Mouse (Mus musculus) stomach, postnatal 0 days (tissue): Measurements from ENCODE around the gene Rfxank. TPM values are rescaled to one million over a fixed set of nuclear protein-coding genes. Genes with fewer than 3 reads are reported as not detected.
A peak's percentile ranks its signal among the peaks of the same experiment; 100 is the strongest.

Experiments used
- ATAC-seq: fragments of 200-750 bp; cut with Nextera tagmentation; 2 replicates; pipeline ENCODE4 v1.8.0; 2017; ENCODE audit not compliant: low FRiP score, low TSS enrichment
- DNase-seq: peaks from one replicate; pipeline ENCODE4 v3.0.0-alpha.2; 2016; ENCODE audit warnings: low spot score
- H3K27ac ChIP-seq: fragments of 300-500 bp; sonication (generic); replicated peaks from 2 replicates; pipeline ENCODE4 v1.5.1; 2014; ENCODE audit warnings: mild to moderate bottlenecking, control low read depth
- H3K27me3 ChIP-seq: fragments of 300-500 bp; sonication (generic); 2 replicates; pipeline ENCODE4 v1.6.1; 2014; ENCODE audit warnings: low read length; ENCODE audit not compliant: control insufficient read depth, insufficient read depth
- H3K36me3 ChIP-seq: fragments of 300-500 bp; sonication (generic); 2 replicates; pipeline ENCODE4 v1.6.1; 2014; ENCODE audit warnings: low read length, mixed read lengths; ENCODE audit not compliant: control insufficient read depth, insufficient read depth
- H3K4me1 ChIP-seq: fragments of 300-500 bp; sonication (generic); replicated peaks from 2 replicates; pipeline ENCODE4 v1.6.1; 2014; ENCODE audit warnings: antibody characterized with exemption; ENCODE audit not compliant: control insufficient read depth, insufficient read depth
- H3K4me2 ChIP-seq: fragments of 300-500 bp; sonication (generic); replicated peaks from 2 replicates; pipeline ENCODE4 v1.6.1; 2014; ENCODE audit warnings: low read depth, mild to moderate bottlenecking, control low read depth, moderate library complexity
- H3K4me3 ChIP-seq: fragments of 300-500 bp; sonication (generic); 2 replicates; pipeline ENCODE4 v1.5.1; 2014; ENCODE audit warnings: low read depth, low read length, control low read depth
- H3K9ac ChIP-seq: fragments of 300-500 bp; sonication (generic); 2 replicates; pipeline ENCODE4 v1.6.1; 2014; ENCODE audit warnings: mild to moderate bottlenecking, low read length, control low read depth, mixed read lengths
- H3K9me3 ChIP-seq: fragments of 300-500 bp; sonication (generic); 2 replicates; pipeline ENCODE4 v1.6.1; 2016; ENCODE audit warnings: low read length; ENCODE audit not compliant: control insufficient read depth
- CTCF ChIP-seq: IDR thresholded peaks from 2 replicates; pipeline ENCODE4 v1.5.1; 2016; ENCODE audit warnings: antibody characterized with exemption, low read depth, mild to moderate bottlenecking, moderate library complexity
- EP300 ChIP-seq: optimal IDR thresholded peaks from 2 replicates; pipeline ENCODE3; 2016; ENCODE audit warnings: antibody characterized with exemption
- WGBS: fragments of 180-500 bp; shearing (Covaris S2); extraction: QIAGEN DNeasy Blood & Tissue Kit; methylation state at CpG from one replicate; pipeline ENCODE4 v1.1.7; 2014; 5-methylcytosine and 5-hydroxymethylcytosine counted together
- polyA plus RNA-seq: library from polyadenylated mRNA; unstranded; fragments of >200 nt; fragmentation: Nextera tagmentation; extraction: Ambion mirVana; gene quantifications from 2 replicates; pipeline ENCODE4 v1.2.1, GENCODE M21; 2015

The Rfxank gene
- polyA plus RNA-seq, 1 experiment from 2014 or later: 8.9 TPM

GRCm38 (mm10) chr8:70111192-70111795 lies 27.7 kb downstream of the Rfxank start:
- Histone ChIP-seq H3K27ac (no peak overlapping the region), H3K4me3 (no peak overlapping the region), H3K9ac (no peak overlapping the region), H3K36me3 (no peaks in the 10 kb centered on the region), H3K4me1 (no peaks in the 10 kb centered on the region), H3K4me2 (no peak overlapping the region), H3K27me3 (peaks cover 13% of the 10 kb centered on the region; the same call in 1 of the 2 replicates), H3K9me3 (no peaks in the 10 kb centered on the region)
- DNase-seq (no peak), ATAC-seq (peak; percentile 57; the same call in 1 of the 2 replicates)
- TF ChIP-seq CTCF (no peak), EP300 (no peak)
- 48% methylated on average over 23 of the region's 23 CpGs for WGBS

- no peak overlapping the region for H3K4me2 ChIP-seq
- no peak overlapping the region for H3K4me3 ChIP-seq
- no peak overlapping the region for H3K9ac ChIP-seq
- ATAC-seq (no peak), DNase-seq (no peak)
- H3K4me1 ChIP-seq: no peaks in the 10 kb centered on the region
- no peak overlapping the region for H3K27ac ChIP-seq
- TF ChIP-seq CTCF (no peak), EP300 (no peak)
- no peaks in the 10 kb centered on the region for H3K36me3 ChIP-seq
- H3K9me3 ChIP-seq: no peaks in the 10 kb centered on the region
- 74% methylated on average over 2 of the region's 2 CpGs for WGBS
- peaks cover 13% of the 10 kb centered on the region; the same call in 1 of the 2 replicates for H3K27me3 ChIP-seq
Observed at GRCm38 (mm10) chr8:70110451-70110850, 28.5 kb downstream of the Rfxank start.

GRCm38 (mm10) chr8:70104922-70105321 lies 34.0 kb downstream of the Rfxank start:
- TF ChIP-seq CTCF (no peak), EP300 (no peak)
- Histone ChIP-seq H3K9ac (no peak overlapping the region), H3K4me1 (no peaks in the 10 kb centered on the region), H3K9me3 (no peaks in the 10 kb centered on the region), H3K27me3 (no peaks in the 10 kb centered on the region), H3K4me3 (no peak overlapping the region), H3K36me3 (no peaks in the 10 kb centered on the region), H3K27ac (no peak overlapping the region), H3K4me2 (no peak overlapping the region)
- 71% methylated on average over 7 of the region's 7 CpGs for WGBS
- DNase-seq: no peak
- no peak for ATAC-seq

GRCm38 (mm10) chr8:70104506-70104905 lies 34.4 kb downstream of the Rfxank start:
- no peaks in the 10 kb centered on the region for H3K27me3 ChIP-seq
- DNase-seq: peak; percentile 41
- H3K9me3 ChIP-seq: no peaks in the 10 kb centered on the region
- 16% methylated on average over 6 of the region's 6 CpGs for WGBS
- H3K4me2 ChIP-seq: no peak overlapping the region
- H3K9ac ChIP-seq: no peak overlapping the region
- H3K36me3 ChIP-seq: no peaks in the 10 kb centered on the region
- H3K4me1 ChIP-seq: no peaks in the 10 kb centered on the region
- H3K27ac ChIP-seq: no peak overlapping the region
- H3K4me3 ChIP-seq: no peak overlapping the region
- peak; percentile 63; the same call in 1 of the 2 replicates for ATAC-seq
- TF ChIP-seq CTCF (peak; percentile 77), EP300 (no peak)

- Histone ChIP-seq H3K4me1 (no peaks in the 10 kb centered on the region), H3K4me2 (no peak overlapping the region), H3K4me3 (no peak overlapping the region), H3K9me3 (no peaks in the 10 kb centered on the region), H3K9ac (no peak overlapping the region), H3K36me3 (no peaks in the 10 kb centered on the region), H3K27ac (no peak overlapping the region), H3K27me3 (no peaks in the 10 kb centered on the region)
- TF ChIP-seq CTCF: no peak
- no peak for TF ChIP-seq EP300
- WGBS: 78% methylated on average over 8 of the region's 8 CpGs
- no peak for DNase-seq
- no peak for ATAC-seq
Observed at GRCm38 (mm10) chr8:70100241-70100640, 38.7 kb downstream of the Rfxank start.

GRCm38 (mm10) chr8:70099276-70099675 lies 39.7 kb downstream of the Rfxank start:
- H3K36me3 ChIP-seq: no peaks in the 10 kb centered on the region
- no peaks in the 10 kb centered on the region for H3K4me1 ChIP-seq
- TF ChIP-seq EP300 (no peak), CTCF (no peak)
- no peaks in the 10 kb centered on the region for H3K9me3 ChIP-seq
- ATAC-seq (no peak), DNase-seq (no peak)
- H3K4me3 ChIP-seq: no peak overlapping the region
- H3K27me3 ChIP-seq: no peaks in the 10 kb centered on the region
- no peak overlapping the region for H3K4me2 ChIP-seq
- WGBS: 63% methylated on average over 8 of the region's 8 CpGs
- H3K27ac ChIP-seq: no peak overlapping the region
- no peak overlapping the region for H3K9ac ChIP-seq
